Mouse (Mus musculus) liver, embryonic 14.5 days (tissue): ENCODE results near the gene Jun. TPM values are rescaled to one million over a fixed set of nuclear protein-coding genes. Genes with fewer than 3 reads are reported as not detected.

Experiments
- ATAC-seq: fragments of 200-750 bp; cut with Nextera tagmentation; 2 replicates; pipeline ENCODE4 v1.8.0; 2017; ENCODE audit warnings: moderate number of reproducible peaks, mild to moderate bottlenecking, moderate library complexity; ENCODE audit not compliant: insufficient read depth
- DNase-seq, 3 experiments: peaks; one replicate each; pipeline ENCODE4 v3.0.0-alpha.2; 2012 to 2013; ENCODE audit warnings: low read depth in 3 of 3, low spot score in 3 of 3
- H3K27ac ChIP-seq: fragments of 300-500 bp; sonication (generic); 2 replicates; pipeline ENCODE4 v1.5.1; 2014; ENCODE audit warnings: moderate library complexity, mild to moderate bottlenecking, control low read depth, inconsistent platforms
- H3K27me3 ChIP-seq: fragments of 300-500 bp; sonication (generic); 2 replicates; pipeline ENCODE4 v1.6.1; 2014; ENCODE audit warnings: mild to moderate bottlenecking, low read length, moderate library complexity; ENCODE audit not compliant: control insufficient read depth, insufficient read depth
- H3K36me3 ChIP-seq: fragments of 300-500 bp; sonication (generic); replicated peaks from 2 replicates; pipeline ENCODE4 v1.6.1; 2014; ENCODE audit warnings: low read depth; ENCODE audit not compliant: control insufficient read depth, insufficient read depth
- H3K4me1 ChIP-seq, 2 experiments: fragments of 200-500 bp in 1 of 2; fragments of 300-500 bp in 1 of 2; sonication (generic) in 1 of 2; replicated peaks; 2 replicates each; pipeline ENCODE4 v1.6.1; 2012 to 2014; ENCODE audit warnings: antibody characterized with exemption in 1 of 2, inconsistent platforms in 1 of 2, low read length in 1 of 2; ENCODE audit not compliant: control insufficient read depth in 2 of 2, insufficient read depth in 2 of 2
- H3K4me2 ChIP-seq: fragments of 300-500 bp; sonication (generic); 2 replicates; pipeline ENCODE4 v1.6.1; 2014; ENCODE audit warnings: low read depth, mild to moderate bottlenecking, control low read depth, moderate library complexity
- H3K4me3 ChIP-seq, 2 experiments: fragments of 200-500 bp in 1 of 2; fragments of 300-500 bp in 1 of 2; sonication (generic) in 1 of 2; 2 replicates each; pipeline ENCODE4 v1.5.1; 2012 to 2014; ENCODE audit warnings: low read depth in 2 of 2, low read length in 2 of 2, mild to moderate bottlenecking in 2 of 2, control low read depth in 1 of 2, inconsistent platforms in 1 of 2, moderate library complexity in 1 of 2; ENCODE audit not compliant: insufficient read depth in 1 of 2
- H3K9ac ChIP-seq: fragments of 300-500 bp; sonication (generic); replicated peaks from 2 replicates; pipeline ENCODE4 v1.6.1; 2014; ENCODE audit warnings: mild to moderate bottlenecking, control low read depth, moderate library complexity
- H3K9me3 ChIP-seq: fragments of 300-500 bp; sonication (generic); 2 replicates; pipeline ENCODE4 v1.6.1; 2016; ENCODE audit warnings: low read length, mixed read lengths; ENCODE audit not compliant: control insufficient read depth
- CTCF ChIP-seq: IDR thresholded peaks from 2 replicates; pipeline ENCODE4 v1.5.1; 2016; ENCODE audit warnings: antibody characterized with exemption, low read depth, control low read depth
- EP300 ChIP-seq: IDR thresholded peaks from 2 replicates; pipeline ENCODE4 v1.6.1; 2016; ENCODE audit warnings: antibody characterized with exemption, low read depth
- WGBS: fragments of 180-500 bp; shearing (Covaris S2); extraction: QIAGEN DNeasy Blood & Tissue Kit; methylation state at CpG from one replicate; pipeline ENCODE4 v1.1.7; 2014; ENCODE audit not compliant: insufficient replicate concordance; 5-methylcytosine and 5-hydroxymethylcytosine counted together
- polyA plus RNA-seq, 2 experiments: library from polyadenylated mRNA; depleted of rRNA in 1 of 2; stranded (reverse) in 1 of 2; unstranded in 1 of 2; fragments of >200 nt; fragmentation: Nextera tagmentation in 1 of 2; extraction: Ambion mirVana in 1 of 2; gene quantifications; 2 replicates each; pipeline versions ENCODE4 v1.2.1 to v1.2.3; 2012 to 2014

Gene Jun
- polyA plus RNA-seq, 2 experiments = 1.1 to 2.0 TPM

GRCm38 (mm10) chr4:95076279-95076678 lies 24.3 kb upstream of the Jun start:
- no peak overlapping the region for H3K4me3 ChIP-seq
- no peaks in the 10 kb centered on the region for H3K9me3 ChIP-seq
- H3K27ac ChIP-seq = no peak overlapping the region
- H3K9ac ChIP-seq = no peak overlapping the region
- DNase-seq (no peak), ATAC-seq (no peak)
- H3K4me2 ChIP-seq = no peak overlapping the region
- 36% methylated on average over 14 of the region's 14 CpGs for WGBS
- H3K27me3 ChIP-seq = no peaks in the 10 kb centered on the region
- H3K4me1 ChIP-seq = no peaks in the 10 kb centered on the region
- no peaks in the 10 kb centered on the region for H3K36me3 ChIP-seq
- TF ChIP-seq EP300 (no peak), CTCF (no peak)

GRCm38 (mm10) chr4:95075591-95076002 lies 23.6 kb upstream of the Jun start:
- H3K4me3 ChIP-seq = no peak overlapping the region
- no peak overlapping the region for H3K9ac ChIP-seq
- DNase-seq = no peak
- H3K27me3 ChIP-seq = no peaks in the 10 kb centered on the region
- no peak overlapping the region for H3K27ac ChIP-seq
- H3K36me3 ChIP-seq = no peaks in the 10 kb centered on the region
- no peak overlapping the region for H3K4me2 ChIP-seq
- 43% methylated on average over 17 of the region's 17 CpGs for WGBS
- no peak for ATAC-seq
- no peaks in the 10 kb centered on the region for H3K4me1 ChIP-seq
- H3K9me3 ChIP-seq = no peaks in the 10 kb centered on the region
- TF ChIP-seq EP300 = no peak
- TF ChIP-seq CTCF = no peak

- DNase-seq (no peak), ATAC-seq (no peak)
- WGBS = 72% methylated on average over 6 of the region's 6 CpGs
- Histone ChIP-seq H3K4me3 (no peak overlapping the region), H3K4me2 (no peak overlapping the region), H3K36me3 (no peaks in the 10 kb centered on the region), H3K4me1 (no peaks in the 10 kb centered on the region), H3K9ac (no peak overlapping the region), H3K27ac (no peak overlapping the region), H3K27me3 (no peaks in the 10 kb centered on the region), H3K9me3 (no peaks in the 10 kb centered on the region)
- TF ChIP-seq CTCF = no peak
- no peak for TF ChIP-seq EP300
Measured at GRCm38 (mm10) chr4:95074319-95074718, 22.3 kb upstream of the Jun start.

- Histone ChIP-seq H3K4me2 (no peak overlapping the region), H3K27ac (no peak overlapping the region), H3K9me3 (no peaks in the 10 kb centered on the region), H3K36me3 (no peaks in the 10 kb centered on the region), H3K4me3 (no peak overlapping the region), H3K9ac (no peak overlapping the region), H3K27me3 (no peaks in the 10 kb centered on the region), H3K4me1 (no peaks in the 10 kb centered on the region)
- no peak for ATAC-seq
- no peak for DNase-seq
- TF ChIP-seq EP300 (no peak), CTCF (no peak)
- 62% methylated on average over 10 of the region's 10 CpGs for WGBS
Measured at GRCm38 (mm10) chr4:95073214-95073750, 21.3 kb upstream of the Jun start.

GRCm38 (mm10) chr4:95070407-95070806 lies 18.4 kb upstream of the Jun start:
- H3K27me3 ChIP-seq = no peaks in the 10 kb centered on the region
- H3K9ac ChIP-seq = no peak overlapping the region
- no peaks in the 10 kb centered on the region for H3K4me1 ChIP-seq
- WGBS = 30% methylated on average over 5 of the region's 5 CpGs
- no peak overlapping the region for H3K4me3 ChIP-seq
- DNase-seq (no peak), ATAC-seq (no peak)
- no peak overlapping the region for H3K27ac ChIP-seq
- no peaks in the 10 kb centered on the region for H3K9me3 ChIP-seq
- no peak overlapping the region for H3K4me2 ChIP-seq
- H3K36me3 ChIP-seq = no peaks in the 10 kb centered on the region
- TF ChIP-seq CTCF = no peak
- no peak for TF ChIP-seq EP300
